Mouse (Mus musculus) hindbrain, postnatal 0 days (tissue): Measurements from ENCODE around the gene S1pr2. TPM values are rescaled to one million over a fixed set of nuclear protein-coding genes. Genes with fewer than 3 reads are reported as not detected.

ENCODE experiments used
- ATAC-seq: fragments of 200-750 bp; cut with Nextera tagmentation; 2 replicates; pipeline ENCODE4 v1.8.0; 2017; ENCODE audit warnings: mild to moderate bottlenecking, moderate TSS enrichment, moderate library complexity
- DNase-seq: peaks from one replicate; pipeline ENCODE4 v3.0.0-alpha.2; 2015; ENCODE audit warnings: low spot score
- H3K27ac ChIP-seq: fragments of 300-500 bp; sonication (generic); 2 replicates; pipeline ENCODE4 v1.5.1; 2014; ENCODE audit warnings: mild to moderate bottlenecking
- H3K27me3 ChIP-seq: fragments of 300-500 bp; sonication (generic); 2 replicates; pipeline ENCODE4 v1.6.1; 2014; ENCODE audit warnings: low read length, mixed read lengths; ENCODE audit not compliant: insufficient read depth
- H3K36me3 ChIP-seq: fragments of 300-500 bp; sonication (generic); 2 replicates; pipeline ENCODE4 v1.6.1; 2014; ENCODE audit warnings: low read length, mixed read lengths; ENCODE audit not compliant: insufficient read depth
- H3K4me1 ChIP-seq: fragments of 300-500 bp; sonication (generic); 2 replicates; pipeline ENCODE4 v1.6.1; 2014; ENCODE audit warnings: antibody characterized with exemption, low read length, mixed read lengths; ENCODE audit not compliant: insufficient read depth
- H3K4me2 ChIP-seq: fragments of 300-500 bp; sonication (generic); 2 replicates; pipeline ENCODE4 v1.6.1; 2014; ENCODE audit warnings: low read depth, mild to moderate bottlenecking, low read length, moderate library complexity, mixed read lengths
- H3K4me3 ChIP-seq: fragments of 300-500 bp; sonication (generic); 2 replicates; pipeline ENCODE4 v1.5.1; 2014; ENCODE audit warnings: low read length
- H3K9ac ChIP-seq: fragments of 300-500 bp; sonication (generic); replicated peaks from 2 replicates; pipeline ENCODE4 v1.6.1; 2014; ENCODE audit warnings: mild to moderate bottlenecking, low read length, moderate library complexity, mixed read lengths
- H3K9me3 ChIP-seq: fragments of 300-500 bp; sonication (generic); 2 replicates; pipeline ENCODE4 v1.6.1; 2016; ENCODE audit warnings: low read length, mixed read lengths
- CTCF ChIP-seq: IDR thresholded peaks from 2 replicates; pipeline ENCODE4 v1.5.1; 2016; ENCODE audit warnings: antibody characterized with exemption, control low read depth, low read depth
- WGBS: fragments of 180-500 bp; shearing (Covaris S2); extraction: QIAGEN DNeasy Blood & Tissue Kit; methylation state at CpG from one replicate; pipeline ENCODE4 v1.1.7; 2014; 5-methylcytosine and 5-hydroxymethylcytosine counted together
- polyA plus RNA-seq: library from polyadenylated mRNA; unstranded; fragments of >200 nt; fragmentation: Nextera tagmentation; extraction: Ambion mirVana; gene quantifications from 2 replicates; pipeline ENCODE4 v1.2.1, GENCODE M21; 2015
- total RNA-seq: library from RNA; depleted of rRNA; stranded (reverse); fragments of >200 nt; gene quantifications from 2 replicates; pipeline ENCODE4 v1.2.3, GENCODE M21; 2014

S1pr2 gene
- total and polyA plus RNA-seq, 2 experiments from 2014 or later: 6.0 to 8.5 TPM

DNA sequence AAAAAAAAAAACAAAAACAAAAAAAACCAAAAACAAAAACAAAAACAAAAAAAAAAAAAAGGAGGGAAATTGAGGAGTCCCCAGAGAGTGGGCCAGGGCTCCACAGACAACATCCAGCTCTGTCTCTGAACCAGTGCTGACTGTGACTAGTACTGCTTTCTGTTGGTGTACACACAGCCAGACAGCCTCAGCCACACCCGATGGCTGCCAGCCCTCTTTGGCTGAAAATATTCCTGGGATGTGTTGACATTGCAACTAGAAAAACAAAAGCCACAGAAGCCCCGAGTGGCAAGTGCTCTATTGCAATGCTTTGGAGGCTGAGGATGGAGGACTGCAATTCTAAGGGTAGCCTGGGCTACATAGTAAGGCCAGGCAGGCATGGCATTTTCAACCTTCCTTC, 33.8 kb upstream of the S1pr2 start:
- ATAC-seq: no peak
- TF ChIP-seq CTCF: no peak
- Histone ChIP-seq H3K27ac (no peak overlapping the region), H3K27me3 (peaks cover 7% of the 10 kb centered on the region), H3K36me3 (peaks cover 18% of the 10 kb centered on the region), H3K4me3 (no peak overlapping the region), H3K9me3 (no peaks in the 10 kb centered on the region), H3K4me2 (no peak overlapping the region), H3K4me1 (no peaks in the 10 kb centered on the region), H3K9ac (no peak overlapping the region)
- DNase-seq: no peak
- 68% methylated on average over 2 of the region's 2 CpGs for WGBS

DNA sequence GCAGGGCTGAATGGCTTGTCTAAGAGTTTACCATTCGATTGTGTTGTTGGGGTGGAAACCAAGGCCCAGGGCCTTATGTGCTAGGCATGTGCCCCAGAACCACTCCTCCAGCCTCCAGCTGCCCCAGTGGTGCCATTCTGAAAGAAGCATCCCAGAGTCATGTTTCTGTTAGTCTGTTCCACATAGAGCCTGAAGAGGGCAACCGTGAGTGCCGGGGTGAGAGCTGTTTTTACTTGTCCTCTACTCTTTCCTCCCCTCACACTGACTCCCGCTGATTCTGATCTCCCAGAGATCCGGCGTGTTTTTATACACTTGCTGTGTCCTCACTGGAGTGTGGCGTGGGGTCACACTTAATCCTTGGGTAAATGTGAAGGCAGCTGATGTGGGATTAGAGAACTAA, 31.4 kb upstream of the S1pr2 start:
- ATAC-seq (no peak), DNase-seq (no peak)
- Histone ChIP-seq H3K9me3 (no peaks in the 10 kb centered on the region), H3K36me3 (peaks cover 23% of the 10 kb centered on the region), H3K4me3 (no peak overlapping the region), H3K9ac (no peak overlapping the region), H3K4me1 (no peaks in the 10 kb centered on the region), H3K4me2 (no peak overlapping the region), H3K27ac (no peak overlapping the region), H3K27me3 (no peaks in the 10 kb centered on the region)
- no peak for TF ChIP-seq CTCF
- 82% methylated on average over 7 of the region's 7 CpGs for WGBS

DNA sequence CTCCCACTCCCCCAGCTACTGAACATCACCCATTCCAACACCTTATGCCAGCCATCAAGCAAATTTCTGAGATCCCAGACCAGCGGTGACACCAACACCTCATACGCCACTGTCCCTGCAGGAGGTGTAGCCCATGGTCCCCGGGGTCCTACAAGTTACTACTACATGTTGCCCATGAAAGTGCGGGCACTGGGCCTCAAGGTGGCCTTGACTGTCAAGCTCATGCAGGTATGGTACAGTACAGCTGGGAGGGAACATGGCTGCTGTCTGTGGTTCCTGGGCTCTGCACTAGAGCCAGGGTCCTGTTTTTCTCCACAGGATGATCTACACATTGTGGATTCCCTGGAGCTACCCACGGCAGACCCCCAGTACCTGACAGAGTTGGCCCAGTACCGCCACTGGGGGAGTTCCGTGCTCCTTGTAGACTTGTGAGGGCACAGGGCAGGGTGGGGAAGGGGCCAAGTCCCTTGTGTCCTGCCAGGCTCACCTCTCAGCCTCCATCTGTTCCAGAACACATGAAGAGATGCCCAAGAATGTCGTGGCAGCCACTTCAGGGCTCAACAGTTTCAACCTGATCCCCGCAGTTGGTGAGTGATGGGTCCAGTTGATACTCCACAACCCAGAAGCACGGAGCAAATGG, 30.9 kb upstream of the S1pr2 start:
- Histone ChIP-seq H3K27ac (no peak overlapping the region), H3K4me2 (no peak overlapping the region), H3K27me3 (no peaks in the 10 kb centered on the region), H3K9me3 (no peaks in the 10 kb centered on the region), H3K36me3 (peaks cover 23% of the 10 kb centered on the region), H3K4me1 (no peaks in the 10 kb centered on the region), H3K4me3 (no peak overlapping the region), H3K9ac (no peak overlapping the region)
- no peak for TF ChIP-seq CTCF
- no peak for ATAC-seq
- DNase-seq: no peak
- WGBS: 94% methylated on average over 10 of the region's 10 CpGs

DNA sequence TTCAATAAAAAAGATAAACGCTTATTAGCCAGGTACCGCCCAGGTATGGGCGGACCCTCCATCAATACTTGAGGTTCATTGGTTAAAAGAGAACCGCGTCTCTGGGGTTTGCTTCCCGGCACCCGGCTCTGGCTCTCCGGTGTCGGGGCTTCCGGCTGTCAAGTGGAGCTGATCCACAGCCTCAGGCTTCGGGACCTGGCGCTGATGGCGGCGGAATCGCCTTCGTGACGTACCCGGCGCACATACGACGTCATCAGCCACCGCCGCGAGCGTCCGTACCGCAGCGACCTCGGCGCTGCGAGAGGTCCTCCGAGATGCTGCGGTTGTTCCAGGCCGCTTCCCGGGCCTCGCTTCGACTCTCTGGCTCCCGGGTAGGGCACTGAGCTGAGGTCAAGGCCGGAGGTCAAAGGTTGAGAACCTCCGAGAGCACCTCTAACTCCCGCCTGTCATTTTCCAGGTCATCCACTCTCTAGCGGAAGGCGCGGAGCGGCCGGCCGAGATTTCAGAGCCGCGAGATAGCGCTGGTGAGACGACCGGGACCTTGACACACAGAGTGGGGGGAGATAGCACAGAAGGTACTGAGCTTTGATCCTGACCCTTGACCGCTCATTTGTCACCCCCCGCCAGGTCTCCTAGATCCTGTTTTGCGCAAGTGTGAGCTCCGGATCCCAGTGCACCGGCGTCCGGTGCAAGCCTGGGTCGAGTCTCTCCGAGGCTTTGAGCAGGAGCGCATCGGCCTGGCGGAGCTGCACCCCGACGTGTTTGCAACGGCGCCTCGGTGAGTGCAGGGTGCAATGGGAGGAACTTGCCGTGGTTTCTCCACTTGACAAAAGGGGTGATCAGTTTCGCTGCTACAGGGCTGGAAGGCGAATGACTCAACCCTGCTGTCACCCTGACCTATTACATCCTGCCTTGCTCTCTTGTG, 26.3 kb upstream of the S1pr2 start, which contains the start of gene Mrpl4:
TSS of gene Mrpl4 (plus strand) at position 112 of the 925 bp plus-strand sequence.
- Histone ChIP-seq H3K27me3 (no peaks in the 10 kb centered on the region), H3K27ac (peak within 1 kb of the TSS; percentile 77), H3K4me3 (peak within 1 kb of the TSS; percentile 87), H3K4me2 (peak within 1 kb of the TSS; percentile 86), H3K9ac (peak within 1 kb of the TSS; percentile 86), H3K9me3 (no peaks in the 10 kb centered on the region), H3K36me3 (peaks cover 20% of the 10 kb centered on the region), H3K4me1 (no peaks in the 10 kb centered on the region)
- TF ChIP-seq CTCF: no peak
- peak; percentile 92 for ATAC-seq
- peak; percentile 95 for DNase-seq
- under 1% methylated on average over 72 of the region's 72 CpGs for WGBS

DNA sequence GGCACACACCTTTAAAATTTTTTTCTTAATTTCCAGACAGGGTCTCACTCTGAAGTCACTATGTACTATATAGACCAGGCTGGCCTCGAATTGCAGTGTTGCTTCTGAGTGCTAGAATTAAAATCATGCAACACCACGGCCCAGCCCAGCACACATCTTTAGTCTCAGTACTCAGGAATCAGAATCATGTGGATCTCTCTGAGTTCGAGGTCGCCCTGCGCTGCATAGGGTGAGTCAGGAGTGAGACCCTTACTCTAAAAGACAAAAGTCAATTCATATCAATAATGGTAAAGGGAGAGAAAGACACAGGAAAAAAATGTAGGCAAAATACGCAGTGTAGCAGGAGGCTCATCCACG, 25.7 kb upstream of the S1pr2 start:
- Histone ChIP-seq H3K4me1 (no peaks in the 10 kb centered on the region), H3K4me3 (peak overlapping the region; percentile 87), H3K27ac (peak overlapping the region; percentile 77), H3K27me3 (no peaks in the 10 kb centered on the region), H3K9ac (peak overlapping the region; percentile 86), H3K36me3 (peaks cover 14% of the 10 kb centered on the region), H3K9me3 (no peaks in the 10 kb centered on the region), H3K4me2 (peak overlapping the region; percentile 86)
- no peak for TF ChIP-seq CTCF
- WGBS: 10% methylated on average over 7 of the region's 7 CpGs
- DNase-seq (no peak), ATAC-seq (peak; percentile 41; the same call in 1 of the 2 replicates)

DNA sequence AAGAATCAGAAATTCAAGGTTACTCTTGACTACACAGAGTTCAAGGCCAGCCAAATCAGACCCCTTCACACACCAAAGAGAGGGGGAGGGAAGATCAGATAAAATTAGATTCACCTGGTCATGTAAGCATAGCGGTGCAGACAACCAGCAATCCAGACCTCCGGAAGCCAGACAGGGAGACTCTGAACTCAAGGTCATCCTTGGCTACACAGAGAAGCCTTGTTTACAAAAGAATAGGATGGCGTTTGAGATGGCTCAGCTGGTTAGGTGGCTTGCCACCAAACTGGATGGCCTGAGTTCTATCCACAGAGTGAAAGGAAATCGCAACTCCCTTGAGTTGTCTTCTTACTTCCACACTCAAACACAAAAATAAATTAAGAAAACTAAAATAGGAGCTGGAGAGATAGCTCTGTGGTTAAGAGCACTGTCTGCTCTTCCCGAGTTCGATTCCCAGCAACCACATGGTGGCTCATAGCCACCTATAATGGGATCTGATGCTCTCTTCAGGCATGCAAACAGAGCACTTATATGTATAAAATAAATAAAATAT, 25.1 kb upstream of the S1pr2 start:
- H3K4me2 ChIP-seq: no peak overlapping the region
- no peaks in the 10 kb centered on the region for H3K9me3 ChIP-seq
- no peaks in the 10 kb centered on the region for H3K27me3 ChIP-seq
- peaks cover 9% of the 10 kb centered on the region for H3K36me3 ChIP-seq
- H3K27ac ChIP-seq: no peak overlapping the region
- H3K4me1 ChIP-seq: no peaks in the 10 kb centered on the region
- 73% methylated on average over 6 of the region's 6 CpGs for WGBS
- DNase-seq (no peak), ATAC-seq (no peak)
- H3K9ac ChIP-seq: no peak overlapping the region
- TF ChIP-seq CTCF: no peak
- peak overlapping the region; percentile 87; the same call in 1 of the 2 replicates for H3K4me3 ChIP-seq
